Mouse (Mus musculus) liver, embryonic 15.5 days (tissue): ENCODE data around the gene Btbd8. TPM values are rescaled to one million over a fixed set of nuclear protein-coding genes. Genes with fewer than 3 reads are reported as not detected.

Source experiments
- ATAC-seq: fragments of 200-750 bp; cut with Nextera tagmentation; 2 replicates; pipeline ENCODE4 v1.8.0; 2017; ENCODE audit warnings: moderate number of reproducible peaks, mild to moderate bottlenecking, moderate library complexity; ENCODE audit not compliant: insufficient read depth
- H3K27ac ChIP-seq: fragments of 300-500 bp; sonication (generic); replicated peaks from 2 replicates; pipeline ENCODE4 v1.5.1; 2015; ENCODE audit warnings: mild to moderate bottlenecking, inconsistent platforms
- H3K27me3 ChIP-seq: fragments of 300-500 bp; sonication (generic); 2 replicates; pipeline ENCODE4 v1.6.1; 2015; ENCODE audit warnings: mild to moderate bottlenecking, inconsistent platforms
- H3K36me3 ChIP-seq: fragments of 300-500 bp; sonication (generic); replicated peaks from 2 replicates; pipeline ENCODE4 v1.6.1; 2015; ENCODE audit warnings: moderate library complexity, mild to moderate bottlenecking, inconsistent platforms
- H3K4me1 ChIP-seq: fragments of 300-500 bp; sonication (generic); replicated peaks from 2 replicates; pipeline ENCODE4 v1.6.1; 2015; ENCODE audit warnings: inconsistent platforms
- H3K4me2 ChIP-seq: fragments of 300-500 bp; sonication (generic); 2 replicates; pipeline ENCODE4 v1.6.1; 2015; ENCODE audit warnings: moderate library complexity, mild to moderate bottlenecking, inconsistent platforms
- H3K4me3 ChIP-seq: fragments of 300-500 bp; sonication (generic); replicated peaks from 2 replicates; pipeline ENCODE4 v1.5.1; 2015; ENCODE audit warnings: mild to moderate bottlenecking, inconsistent platforms
- H3K9ac ChIP-seq: fragments of 300-500 bp; sonication (generic); 2 replicates; pipeline ENCODE4 v1.6.1; 2015; ENCODE audit warnings: moderate library complexity, mild to moderate bottlenecking, inconsistent platforms
- H3K9me3 ChIP-seq: fragments of 300-500 bp; sonication (generic); replicated peaks from 2 replicates; pipeline ENCODE4 v1.6.1; 2016; ENCODE audit warnings: inconsistent platforms
- WGBS: fragments of 180-500 bp; shearing (Covaris S2); methylation state at CpG from one replicate; pipeline ENCODE4 v1.1.7; 2015; ENCODE audit warnings: mixed read lengths; ENCODE audit not compliant: insufficient replicate concordance; 5-methylcytosine and 5-hydroxymethylcytosine counted together
- polyA plus RNA-seq: library from polyadenylated mRNA; unstranded; fragments of >200 nt; fragmentation: Nextera tagmentation; extraction: Ambion mirVana; gene quantifications from 2 replicates; pipeline ENCODE4 v1.2.1, GENCODE M21; 2015

Btbd8 gene
- polyA plus RNA-seq, 1 experiment from 2014 or later: 1.2 TPM

GRCm38 (mm10) chr5:107450299-107450698 lies 12.5 kb downstream of the Btbd8 start:
- no peaks in the 10 kb centered on the region for H3K9me3 ChIP-seq
- ATAC-seq: no peak
- no peak overlapping the region for H3K4me2 ChIP-seq
- H3K4me3 ChIP-seq: no peak overlapping the region
- H3K36me3 ChIP-seq: peaks cover 4% of the 10 kb centered on the region; the same call in 1 of the 2 replicates
- H3K9ac ChIP-seq: no peak overlapping the region
- 83% methylated on average over 5 of the region's 5 CpGs for WGBS
- no peaks in the 10 kb centered on the region for H3K27me3 ChIP-seq
- no peaks in the 10 kb centered on the region for H3K4me1 ChIP-seq
- H3K27ac ChIP-seq: no peak overlapping the region

GRCm38 (mm10) chr5:107462147-107463076 lies 24.6 kb downstream of the Btbd8 start:
- Histone ChIP-seq H3K4me2 (peak overlapping the region; percentile 8; the same call in 1 of the 2 replicates), H3K27ac (peak overlapping the region; percentile 42; the same call in 1 of the 2 replicates), H3K9ac (no peak overlapping the region), H3K9me3 (no peaks in the 10 kb centered on the region), H3K4me3 (no peak overlapping the region), H3K36me3 (no peaks in the 10 kb centered on the region), H3K27me3 (no peaks in the 10 kb centered on the region), H3K4me1 (peaks cover 18% of the 10 kb centered on the region)
- peak; percentile 88 for ATAC-seq
- WGBS: 35% methylated on average over 4 of the region's 4 CpGs

GRCm38 (mm10) chr5:107466501-107466900 lies 28.7 kb downstream of the Btbd8 start:
- WGBS: 55% methylated on average over 5 of the region's 5 CpGs
- no peaks in the 10 kb centered on the region for H3K36me3 ChIP-seq
- H3K4me3 ChIP-seq: no peak overlapping the region

GRCm38 (mm10) chr5:107467098-107467497 lies 29.3 kb downstream of the Btbd8 start:
- Histone ChIP-seq H3K9me3 (no peaks in the 10 kb centered on the region), H3K27me3 (no peaks in the 10 kb centered on the region), H3K4me3 (no peak overlapping the region), H3K36me3 (0 out of 2 replicates have a peak, but pooled peaks cover under 1% of the 10 kb centered on the region), H3K27ac (no peak overlapping the region), H3K4me2 (no peak overlapping the region), H3K9ac (no peak overlapping the region), H3K4me1 (peaks cover 33% of the 10 kb centered on the region)
- 72% methylated on average over 4 of the region's 4 CpGs for WGBS
- ATAC-seq: no peak

More at GRCm38 (mm10) chr5:107466501-107466900, 28.7 kb downstream of the Btbd8 start:
- Histone ChIP-seq H3K4me2 (no peak overlapping the region), H3K9ac (no peak overlapping the region), H3K4me1 (peaks cover 32% of the 10 kb centered on the region), H3K27ac (no peak overlapping the region), H3K9me3 (no peaks in the 10 kb centered on the region), H3K27me3 (no peaks in the 10 kb centered on the region)
- no peak for ATAC-seq

GRCm38 (mm10) chr5:107470600-107471329 lies 33.0 kb downstream of the Btbd8 start:
- Histone ChIP-seq H3K27ac (peak overlapping the region; percentile 92), H3K4me1 (peaks cover 23% of the 10 kb centered on the region), H3K4me3 (no peak overlapping the region), H3K4me2 (peak overlapping the region; percentile 50), H3K27me3 (no peaks in the 10 kb centered on the region), H3K9ac (no peak overlapping the region), H3K9me3 (no peaks in the 10 kb centered on the region), H3K36me3 (0 out of 2 replicates have a peak, but pooled peaks cover 2% of the 10 kb centered on the region)
- WGBS: 30% methylated on average over 10 of the region's 10 CpGs
- ATAC-seq: peak; percentile 95

GRCm38 (mm10) chr5:107480194-107480593 lies 42.4 kb downstream of the Btbd8 start:
- Histone ChIP-seq H3K9me3 (no peaks in the 10 kb centered on the region), H3K4me2 (no peak overlapping the region), H3K4me3 (no peak overlapping the region), H3K27me3 (no peaks in the 10 kb centered on the region), H3K9ac (no peak overlapping the region), H3K36me3 (no peaks in the 10 kb centered on the region), H3K27ac (no peak overlapping the region), H3K4me1 (no peaks in the 10 kb centered on the region)
- 61% methylated on average over 2 of the region's 2 CpGs for WGBS
- no peak for ATAC-seq

- H3K4me2 ChIP-seq: no peak overlapping the region
- no peaks in the 10 kb centered on the region for H3K27me3 ChIP-seq
- no peak for ATAC-seq
- no peak overlapping the region for H3K4me3 ChIP-seq
- no peak overlapping the region for H3K27ac ChIP-seq
- no peaks in the 10 kb centered on the region for H3K9me3 ChIP-seq
- H3K4me1 ChIP-seq: no peaks in the 10 kb centered on the region
- H3K9ac ChIP-seq: no peak overlapping the region
- H3K36me3 ChIP-seq: 0 out of 2 replicates have a peak, but pooled peaks cover 5% of the 10 kb centered on the region
- 58% methylated on average over 4 of the region's 4 CpGs for WGBS
Observed at GRCm38 (mm10) chr5:107488996-107489395, 51.2 kb downstream of the Btbd8 start.

- Histone ChIP-seq H3K9ac (no peak overlapping the region), H3K36me3 (peaks cover 10% of the 10 kb centered on the region; the same call in 1 of the 2 replicates), H3K4me2 (no peak overlapping the region), H3K4me3 (no peak overlapping the region), H3K4me1 (no peaks in the 10 kb centered on the region), H3K9me3 (peaks cover 4% of the 10 kb centered on the region; the same call in 1 of the 2 replicates), H3K27ac (no peak overlapping the region), H3K27me3 (no peaks in the 10 kb centered on the region)
- 67% methylated on average over 9 of the region's 9 CpGs for WGBS
- no peak for ATAC-seq
Observed at GRCm38 (mm10) chr5:107491036-107491435, 53.2 kb downstream of the Btbd8 start.

GRCm38 (mm10) chr5:107492471-107492870 lies 54.7 kb downstream of the Btbd8 start:
- ATAC-seq: no peak
- Histone ChIP-seq H3K4me3 (no peak overlapping the region), H3K36me3 (peaks cover 10% of the 10 kb centered on the region; the same call in 1 of the 2 replicates), H3K9me3 (peaks cover 4% of the 10 kb centered on the region; the same call in 1 of the 2 replicates), H3K4me2 (no peak overlapping the region), H3K27ac (no peak overlapping the region), H3K9ac (no peak overlapping the region), H3K4me1 (no peaks in the 10 kb centered on the region), H3K27me3 (no peaks in the 10 kb centered on the region)
- 69% methylated on average over 2 of the region's 2 CpGs for WGBS

- Histone ChIP-seq H3K9ac (no peak overlapping the region), H3K27me3 (no peaks in the 10 kb centered on the region), H3K36me3 (peaks cover 10% of the 10 kb centered on the region; the same call in 1 of the 2 replicates), H3K27ac (no peak overlapping the region), H3K4me3 (no peak overlapping the region), H3K4me1 (no peaks in the 10 kb centered on the region), H3K4me2 (no peak overlapping the region), H3K9me3 (peaks cover 4% of the 10 kb centered on the region; the same call in 1 of the 2 replicates)
- no peak for ATAC-seq
- 79% methylated on average over 5 of the region's 5 CpGs for WGBS
Observed at GRCm38 (mm10) chr5:107494759-107495158, 57.0 kb downstream of the Btbd8 start.

GRCm38 (mm10) chr5:107496047-107496446 lies 58.2 kb downstream of the Btbd8 start:
- no peak for ATAC-seq
- 76% methylated on average over 2 of the region's 2 CpGs for WGBS
- H3K27ac ChIP-seq: no peak overlapping the region

More at GRCm38 (mm10) chr5:107496047-107496446, 58.2 kb downstream of the Btbd8 start:
- H3K9ac ChIP-seq: no peak overlapping the region
- no peaks in the 10 kb centered on the region for H3K27me3 ChIP-seq
- no peaks in the 10 kb centered on the region for H3K4me1 ChIP-seq
- H3K9me3 ChIP-seq: peaks cover 4% of the 10 kb centered on the region; the same call in 1 of the 2 replicates
- no peak overlapping the region for H3K4me3 ChIP-seq
- no peak overlapping the region for H3K4me2 ChIP-seq
- H3K36me3 ChIP-seq: peaks cover 13% of the 10 kb centered on the region; the same call in 1 of the 2 replicates
